Mouse (Mus musculus): ENCODE measurements around the gene Gss.

Gss gene

GRCm38 (mm10) chr2:155592137-155592853, at the start of gene Gss:
Gene Gss, minus strand, starts transcription at chr2:155592810.
- under 1% methylated on average over 53 of the region's 53 CpGs for WGBS

GRCm38 (mm10) chr2:155641540-155642472, 49.2 kb upstream of the Gss start:
- 58% methylated on average over 18 of the region's 18 CpGs for WGBS

GRCm38 (mm10) chr2:155640656-155641055, 48.0 kb upstream of the Gss start:
- WGBS = 46% methylated on average over 6 of the region's 6 CpGs

GRCm38 (mm10) chr2:155637411-155637810, 44.8 kb upstream of the Gss start:
- 85% methylated on average over 4 of the region's 4 CpGs for whole genome bisulfite sequencing

- WGBS = 97% methylated on average over 8 of the region's 8 CpGs
Observed at GRCm38 (mm10) chr2:155635961-155636360, 43.4 kb upstream of the Gss start.

- WGBS = 78% methylated on average over 8 of the region's 8 CpGs
Observed at GRCm38 (mm10) chr2:155634562-155634961, 42.0 kb upstream of the Gss start.

GRCm38 (mm10) chr2:155633731-155634130, 41.1 kb upstream of the Gss start:
- 91% methylated on average over 9 of the region's 9 CpGs for WGBS

- WGBS = 82% methylated on average over 19 of the region's 19 CpGs
Observed at GRCm38 (mm10) chr2:155633121-155633520, 40.5 kb upstream of the Gss start.

GRCm38 (mm10) chr2:155632138-155632936, 39.7 kb upstream of the Gss start:
- WGBS = 73% methylated on average over 30 of the region's 30 CpGs

- 61% methylated on average over 43 of the region's 43 CpGs for WGBS
Observed at GRCm38 (mm10) chr2:155630590-155631416, 38.2 kb upstream of the Gss start.

GRCm38 (mm10) chr2:155630153-155630552, 37.5 kb upstream of the Gss start:
- WGBS = 69% methylated on average over 20 of the region's 20 CpGs

GRCm38 (mm10) chr2:155629231-155629661, 36.6 kb upstream of the Gss start:
- 2% methylated on average over 35 of the region's 35 CpGs for WGBS

- 85% methylated on average over 13 of the region's 13 CpGs for WGBS
Observed at GRCm38 (mm10) chr2:155628519-155628918, 35.9 kb upstream of the Gss start.

GRCm38 (mm10) chr2:155628112-155628511, 35.5 kb upstream of the Gss start:
- 92% methylated on average over 9 of the region's 9 CpGs for WGBS

GRCm38 (mm10) chr2:155627030-155627738, 34.6 kb upstream of the Gss start:
- 69% methylated on average over 21 of the region's 21 CpGs for WGBS

GRCm38 (mm10) chr2:155626277-155626676, 33.7 kb upstream of the Gss start:
- WGBS = 53% methylated on average over 15 of the region's 15 CpGs

GRCm38 (mm10) chr2:155624730-155625129, 32.1 kb upstream of the Gss start:
- 40% methylated on average over 10 of the region's 10 CpGs for WGBS

GRCm38 (mm10) chr2:155623996-155624395, 31.4 kb upstream of the Gss start:
- 89% methylated on average over 6 of the region's 6 CpGs for WGBS

GRCm38 (mm10) chr2:155622606-155623005, 30.0 kb upstream of the Gss start:
- 31% methylated on average over 11 of the region's 11 CpGs for WGBS

- 25% methylated on average over 8 of the region's 8 CpGs for WGBS
Observed at GRCm38 (mm10) chr2:155619817-155620216, 27.2 kb upstream of the Gss start.
